Mouse (Mus musculus) forebrain, embryonic 14.5 days (tissue): Measurements from ENCODE around the gene Dmxl2. TPM values are rescaled to one million over a fixed set of nuclear protein-coding genes. Genes with fewer than 3 reads are reported as not detected.

Source experiments
- ATAC-seq: fragments of 200-750 bp; cut with Nextera tagmentation; 2 replicates; pipeline ENCODE4 v1.8.0; 2017; ENCODE audit warnings: mild to moderate bottlenecking, moderate library complexity
- DNase-seq: peaks from one replicate; pipeline ENCODE4 v3.0.0-alpha.2; 2015; ENCODE audit warnings: low spot score
- H3K27ac ChIP-seq: fragments of 300-500 bp; sonication (generic); 2 replicates; pipeline ENCODE4 v1.5.1; 2014; ENCODE audit warnings: low read depth, mild to moderate bottlenecking, control low read depth, low read length, moderate library complexity
- H3K27me3 ChIP-seq: fragments of 300-500 bp; sonication (generic); replicated peaks from 2 replicates; pipeline ENCODE4 v1.6.1; 2014; ENCODE audit warnings: low read length, control low read depth, mixed read lengths; ENCODE audit not compliant: control insufficient read depth, insufficient read depth
- H3K36me3 ChIP-seq: fragments of 300-500 bp; sonication (generic); 2 replicates; pipeline ENCODE4 v1.6.1; 2014; ENCODE audit warnings: low read length, control low read depth; ENCODE audit not compliant: control insufficient read depth, insufficient read depth
- H3K4me1 ChIP-seq: fragments of 300-500 bp; sonication (generic); 2 replicates; pipeline ENCODE4 v1.6.1; 2014; ENCODE audit warnings: antibody characterized with exemption, low read length, control low read depth; ENCODE audit not compliant: control insufficient read depth, insufficient read depth
- H3K4me2 ChIP-seq: fragments of 300-500 bp; sonication (generic); 2 replicates; pipeline ENCODE4 v1.6.1; 2014; ENCODE audit warnings: mild to moderate bottlenecking, control low read depth, low read length
- H3K4me3 ChIP-seq: fragments of 300-500 bp; sonication (generic); 2 replicates; pipeline ENCODE4 v1.5.1; 2014; ENCODE audit warnings: low read depth, low read length, control low read depth
- H3K9ac ChIP-seq: fragments of 300-500 bp; sonication (generic); 2 replicates; pipeline ENCODE4 v1.6.1; 2014; ENCODE audit warnings: mild to moderate bottlenecking, low read length, control low read depth, moderate library complexity
- H3K9me3 ChIP-seq: fragments of 300-500 bp; sonication (generic); replicated peaks from 2 replicates; pipeline ENCODE4 v1.6.1; 2016; ENCODE audit warnings: low read length, control low read depth, mixed read lengths; ENCODE audit not compliant: control insufficient read depth
- WGBS: fragments of 180-500 bp; shearing (Covaris S2); extraction: QIAGEN DNeasy Blood & Tissue Kit; methylation state at CpG from one replicate; pipeline ENCODE4 v1.1.7; 2014; 5-methylcytosine and 5-hydroxymethylcytosine counted together
- polyA plus RNA-seq: library from polyadenylated mRNA; unstranded; fragments of >200 nt; fragmentation: Nextera tagmentation; extraction: Ambion mirVana; gene quantifications from 2 replicates; pipeline ENCODE4 v1.2.1, GENCODE M21; 2014

Dmxl2 gene
- polyA plus RNA-seq, 1 experiment from 2014 or later, result 39.5 TPM

DNA sequence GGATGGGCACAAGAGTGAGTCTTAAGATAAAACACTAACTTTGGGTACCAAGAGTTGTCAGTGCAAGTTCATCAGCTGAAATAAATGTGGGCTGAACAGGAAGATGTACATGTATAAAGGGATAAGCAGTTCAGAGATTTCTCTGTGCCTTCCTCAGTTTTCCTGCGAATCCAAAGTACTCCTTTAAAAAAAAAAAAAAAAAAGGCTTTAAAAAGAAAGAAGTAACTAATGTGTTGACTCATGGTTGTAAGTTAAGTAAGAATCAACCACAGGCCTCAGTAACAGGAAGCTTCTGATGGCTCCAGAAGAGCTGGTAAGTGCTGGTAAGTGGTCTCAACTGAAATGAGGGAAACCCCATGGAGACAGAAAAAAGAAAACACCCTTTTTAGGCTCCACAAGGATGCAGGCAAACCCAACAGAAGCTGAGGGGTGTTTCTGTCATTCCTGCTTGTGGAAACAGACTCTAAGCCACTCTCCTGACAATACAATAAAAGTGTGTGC lies 33.9 kb downstream of the Dmxl2 start:
- H3K9ac ChIP-seq, result no peak overlapping the region
- H3K27ac ChIP-seq, result no peak overlapping the region
- no peak for DNase-seq
- no peaks in the 10 kb centered on the region for H3K27me3 ChIP-seq
- no peak overlapping the region for H3K4me2 ChIP-seq
- no peak overlapping the region for H3K4me3 ChIP-seq
- peaks cover 14% of the 10 kb centered on the region; the same call in 1 of the 2 replicates for H3K36me3 ChIP-seq
- H3K9me3 ChIP-seq, result no peaks in the 10 kb centered on the region
- 91% methylated on average over 1 of the region's 1 CpGs for WGBS
- H3K4me1 ChIP-seq, result no peaks in the 10 kb centered on the region
- no peak for ATAC-seq

DNA sequence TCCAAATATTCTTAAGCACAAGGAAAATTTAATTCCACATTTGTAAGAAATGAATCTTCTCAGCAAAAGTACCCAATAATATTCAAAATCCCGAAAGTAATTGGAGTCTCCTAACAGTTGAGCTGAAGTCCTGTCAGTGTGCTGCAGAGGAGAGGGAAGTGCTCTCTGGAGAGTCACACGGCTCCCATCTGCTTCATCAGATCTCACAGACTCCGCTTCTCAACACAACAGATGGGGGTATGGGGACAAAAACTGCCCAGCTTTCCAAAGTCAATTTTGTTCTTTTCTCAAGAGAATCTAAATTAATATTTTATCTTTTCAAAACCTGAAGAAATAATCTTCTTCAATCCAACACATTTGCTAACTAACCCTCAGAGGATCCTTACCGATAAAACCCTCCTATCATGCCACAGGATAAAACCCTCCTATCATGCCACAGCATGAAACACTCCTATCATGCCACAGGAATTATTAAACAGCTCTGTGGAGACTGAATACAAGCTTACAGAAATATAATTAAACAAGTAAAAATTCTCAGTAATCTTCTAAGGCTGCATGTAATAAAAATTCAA lies 37.9 kb downstream of the Dmxl2 start:
- H3K9ac ChIP-seq, result no peak overlapping the region
- H3K4me1 ChIP-seq, result no peaks in the 10 kb centered on the region
- ATAC-seq (no peak; the same call in 1 of the 2 replicates), DNase-seq (peak; percentile 45)
- H3K9me3 ChIP-seq, result no peaks in the 10 kb centered on the region
- no peaks in the 10 kb centered on the region for H3K27me3 ChIP-seq
- H3K4me2 ChIP-seq, result no peak overlapping the region
- 72% methylated on average over 4 of the region's 4 CpGs for WGBS
- no peak overlapping the region for H3K27ac ChIP-seq
- H3K36me3 ChIP-seq, result peaks cover 8% of the 10 kb centered on the region; the same call in 1 of the 2 replicates
- H3K4me3 ChIP-seq, result no peak overlapping the region

DNA sequence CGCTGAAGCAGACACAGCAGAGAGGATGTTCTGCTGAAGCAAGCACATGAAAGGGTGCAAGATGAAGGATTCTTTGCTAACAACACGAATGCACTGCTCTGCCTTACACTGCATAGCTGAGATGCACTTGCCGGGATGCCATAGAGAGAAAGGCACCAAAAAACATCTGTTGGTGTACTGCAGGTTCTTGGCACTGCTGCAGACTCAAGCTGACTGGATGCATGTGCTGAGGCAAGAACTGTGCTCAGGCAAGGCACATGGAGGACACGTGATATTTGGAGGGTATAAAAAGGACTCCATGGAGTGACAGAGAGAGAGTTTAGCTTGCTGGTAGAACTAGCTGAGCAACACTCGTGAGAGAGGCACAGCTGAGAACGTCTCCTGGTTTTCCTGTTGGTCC lies 62.4 kb downstream of the Dmxl2 start:
- Histone ChIP-seq H3K4me2 (no peak overlapping the region), H3K9me3 (no peaks in the 10 kb centered on the region), H3K27ac (no peak overlapping the region), H3K4me3 (no peak overlapping the region), H3K9ac (no peak overlapping the region), H3K27me3 (no peaks in the 10 kb centered on the region), H3K36me3 (peaks cover 3% of the 10 kb centered on the region; the same call in 1 of the 2 replicates), H3K4me1 (no peaks in the 10 kb centered on the region)
- 84% methylated on average over 6 of the region's 6 CpGs for WGBS
- ATAC-seq (no peak), DNase-seq (no peak)

DNA sequence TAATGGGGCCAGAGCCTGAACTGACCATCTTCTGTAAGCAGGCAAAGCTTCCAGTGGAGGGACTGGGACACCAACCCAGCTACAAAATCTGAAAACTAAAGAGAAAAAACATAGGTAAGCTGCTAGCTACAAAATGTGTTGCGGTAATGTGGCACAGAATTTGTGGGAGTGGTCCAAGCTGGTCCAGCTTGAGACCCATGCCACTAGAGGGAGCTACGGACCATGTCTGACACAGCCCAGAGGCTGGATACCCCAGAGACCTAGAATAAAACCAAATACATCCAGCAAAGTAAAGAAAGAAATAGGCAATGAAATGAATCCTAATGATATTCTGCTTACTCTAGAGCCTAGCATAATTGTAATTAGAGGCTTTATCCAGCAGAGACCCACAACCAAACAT lies 63.2 kb downstream of the Dmxl2 start:
- peak; percentile 76 for ATAC-seq
- no peaks in the 10 kb centered on the region for H3K27me3 ChIP-seq

DNA sequence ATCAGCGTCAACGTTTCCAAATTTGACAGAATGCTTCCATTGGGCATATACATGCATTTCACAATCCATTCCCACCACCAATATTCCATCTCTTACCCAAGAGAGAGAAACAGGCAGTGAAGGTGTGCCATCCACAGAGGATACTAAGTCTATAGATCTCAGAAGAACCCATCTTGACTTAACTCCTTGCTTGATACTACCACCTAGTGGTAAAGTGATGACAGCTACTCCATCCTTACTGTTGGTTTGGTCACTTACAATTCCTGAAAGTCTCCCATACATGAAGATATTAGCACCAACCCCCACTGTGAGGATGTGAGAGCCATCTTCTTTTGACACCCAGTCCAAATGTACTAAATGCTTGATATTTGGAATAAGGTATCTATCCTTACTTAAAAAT lies 85.2 kb downstream of the Dmxl2 start:
- H3K4me1 ChIP-seq, result no peaks in the 10 kb centered on the region
- H3K9me3 ChIP-seq, result no peaks in the 10 kb centered on the region
- H3K27ac ChIP-seq, result no peak overlapping the region
- no peak overlapping the region for H3K4me2 ChIP-seq
- H3K4me3 ChIP-seq, result no peak overlapping the region
- no peaks in the 10 kb centered on the region for H3K27me3 ChIP-seq
- H3K36me3 ChIP-seq, result peaks cover 16% of the 10 kb centered on the region; the same call in 1 of the 2 replicates
- WGBS, result 96% methylated on average over 2 of the region's 2 CpGs
- H3K9ac ChIP-seq, result no peak overlapping the region
- ATAC-seq (no peak), DNase-seq (peak; percentile 17)

More for the DNA sequence above, 63.2 kb downstream of the Dmxl2 start:
- H3K36me3 ChIP-seq, result peaks cover 3% of the 10 kb centered on the region; the same call in 1 of the 2 replicates
- H3K4me3 ChIP-seq, result no peak overlapping the region
- H3K4me1 ChIP-seq, result no peaks in the 10 kb centered on the region
- H3K4me2 ChIP-seq, result no peak overlapping the region
- H3K9me3 ChIP-seq, result no peaks in the 10 kb centered on the region
- 30% methylated on average over 2 of the region's 2 CpGs for WGBS
- H3K27ac ChIP-seq, result no peak overlapping the region
- peak; percentile 81 for DNase-seq
- no peak overlapping the region for H3K9ac ChIP-seq

DNA sequence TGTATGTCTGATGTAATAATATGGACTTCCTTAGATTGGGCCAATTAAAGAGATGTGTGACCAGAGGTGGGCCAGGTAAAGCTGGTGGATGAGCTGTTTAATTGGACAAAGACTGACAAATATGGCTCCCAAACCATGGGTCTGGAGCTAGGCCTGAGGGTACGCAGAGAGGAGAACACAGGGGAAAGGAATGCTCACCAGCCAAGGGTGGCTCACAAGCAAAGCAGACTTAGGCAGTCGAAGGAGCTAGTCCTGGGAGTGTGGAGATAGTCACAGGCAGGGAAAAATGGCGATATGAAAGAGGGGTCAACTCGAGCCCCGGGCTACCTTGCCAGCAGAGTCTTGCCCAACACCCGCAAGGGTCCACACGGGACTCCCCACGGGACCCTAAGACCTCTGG lies 144.7 kb downstream of the Dmxl2 start:
- DNase-seq (no peak), ATAC-seq (no peak)
- H3K27ac ChIP-seq, result no peak overlapping the region
- H3K27me3 ChIP-seq, result no peaks in the 10 kb centered on the region
- H3K4me2 ChIP-seq, result no peak overlapping the region
- 95% methylated on average over 6 of the region's 8 CpGs for WGBS
- H3K9me3 ChIP-seq, result no peaks in the 10 kb centered on the region
- no peak overlapping the region for H3K4me3 ChIP-seq
- no peaks in the 10 kb centered on the region for H3K36me3 ChIP-seq
- no peak overlapping the region for H3K9ac ChIP-seq
- H3K4me1 ChIP-seq, result no peaks in the 10 kb centered on the region

DNA sequence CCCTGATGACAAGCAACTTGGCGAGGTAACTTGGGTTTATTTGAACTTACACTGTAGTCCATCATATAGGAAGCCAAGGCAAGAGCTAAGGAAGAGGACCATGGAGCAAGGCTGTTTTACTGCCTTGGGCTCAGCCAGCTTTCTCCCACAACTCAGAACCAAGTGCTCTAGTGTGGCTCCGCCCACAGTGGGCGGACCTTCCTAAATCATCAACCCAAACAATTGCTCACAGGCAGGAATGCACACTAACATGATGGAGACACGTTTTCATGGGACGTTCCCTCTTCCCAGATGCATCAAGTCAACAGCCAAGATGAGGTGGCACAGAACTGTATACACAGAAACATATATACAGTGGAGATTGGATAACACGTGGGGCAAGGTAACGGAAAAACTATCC lies 159.4 kb downstream of the Dmxl2 start:
- H3K4me2 ChIP-seq, result no peak overlapping the region
- no peaks in the 10 kb centered on the region for H3K9me3 ChIP-seq
- H3K27ac ChIP-seq, result no peak overlapping the region
- DNase-seq (no peak), ATAC-seq (no peak)
- H3K4me1 ChIP-seq, result no peaks in the 10 kb centered on the region
- WGBS, result 74% methylated on average over 7 of the region's 7 CpGs
- no peaks in the 10 kb centered on the region for H3K27me3 ChIP-seq
- H3K36me3 ChIP-seq, result no peaks in the 10 kb centered on the region
- no peak overlapping the region for H3K4me3 ChIP-seq
- H3K9ac ChIP-seq, result no peak overlapping the region

DNA sequence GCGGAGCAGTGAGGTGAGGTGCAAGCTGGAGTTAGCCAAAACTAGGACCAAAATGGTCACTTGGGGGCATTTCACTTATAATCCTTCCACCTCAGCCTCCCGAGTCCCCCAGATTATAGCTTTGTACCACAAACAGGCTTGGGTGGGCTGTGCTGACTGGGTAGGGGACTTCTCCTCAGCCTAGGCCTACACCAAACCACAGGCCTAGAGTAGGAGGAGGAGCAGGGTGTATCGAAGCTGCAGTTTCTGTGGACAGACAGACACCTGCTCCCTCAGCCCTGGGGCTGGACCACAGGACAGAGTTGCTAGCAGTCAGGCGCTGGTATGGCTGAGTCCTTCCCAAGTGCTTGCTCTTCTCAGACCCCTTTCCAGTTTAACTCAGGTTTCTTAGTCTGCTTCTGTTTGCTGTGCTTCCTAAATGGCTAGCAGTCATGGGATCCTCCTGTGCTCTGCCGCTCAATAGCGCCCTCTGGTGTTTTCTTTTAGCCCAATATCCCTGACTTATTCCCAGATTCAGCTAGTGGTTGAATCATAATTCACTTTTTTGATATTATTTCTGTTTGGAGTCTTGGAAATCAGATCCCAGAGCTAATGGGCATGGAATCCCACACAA lies 164.8 kb downstream of the Dmxl2 start:
- H3K27ac ChIP-seq, result no peak overlapping the region
- WGBS, result 41% methylated on average over 6 of the region's 6 CpGs
- H3K4me2 ChIP-seq, result no peak overlapping the region
- DNase-seq (peak; percentile 89), ATAC-seq (peak; percentile 87)
- H3K9me3 ChIP-seq, result no peaks in the 10 kb centered on the region
- H3K27me3 ChIP-seq, result no peaks in the 10 kb centered on the region
- H3K4me1 ChIP-seq, result no peaks in the 10 kb centered on the region; the same call in 1 of the 2 replicates
- no peak overlapping the region for H3K9ac ChIP-seq
- H3K36me3 ChIP-seq, result no peaks in the 10 kb centered on the region
- H3K4me3 ChIP-seq, result no peak overlapping the region

DNA sequence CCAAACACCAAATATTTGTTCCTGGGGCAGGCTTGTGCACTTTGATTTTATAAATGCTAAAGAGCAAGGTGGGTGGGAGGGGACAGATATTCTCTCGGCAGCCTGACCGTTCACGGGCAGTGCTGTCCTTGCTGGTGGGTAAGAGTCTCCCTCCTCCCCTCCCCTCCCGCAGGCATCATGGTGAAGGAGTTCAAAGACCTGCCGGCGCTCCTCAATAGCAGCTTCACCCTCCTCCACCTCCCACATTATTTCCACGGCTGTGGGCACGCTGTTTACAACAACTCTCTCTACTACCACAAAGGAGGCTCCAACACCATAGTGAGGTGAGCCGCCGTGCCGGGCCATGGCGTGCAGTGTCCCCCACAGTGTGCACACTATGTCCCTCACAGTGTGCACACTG lies 165.8 kb downstream of the Dmxl2 start:
- DNase-seq (no peak), ATAC-seq (peak; percentile 34; the same call in 1 of the 2 replicates)
- 6% methylated on average over 12 of the region's 12 CpGs for WGBS
- H3K36me3 ChIP-seq, result no peaks in the 10 kb centered on the region
- no peak overlapping the region for H3K27ac ChIP-seq
- H3K4me1 ChIP-seq, result no peaks in the 10 kb centered on the region; the same call in 1 of the 2 replicates
- H3K27me3 ChIP-seq, result no peaks in the 10 kb centered on the region
- H3K4me3 ChIP-seq, result no peak overlapping the region
- H3K4me2 ChIP-seq, result no peak overlapping the region
- H3K9me3 ChIP-seq, result no peaks in the 10 kb centered on the region
- H3K9ac ChIP-seq, result no peak overlapping the region
